Mouse (Mus musculus) midbrain, embryonic 15.5 days (tissue): ENCODE data around the gene Cmah. TPM values are rescaled to one million over a fixed set of nuclear protein-coding genes. Genes with fewer than 3 reads are reported as not detected.
A peak's percentile ranks its signal among the peaks of the same experiment; 100 is the strongest.
"Not testable (repeated sequence)": the region's sequence is repeated elsewhere in the genome, so short reads cannot be mapped to it uniquely, and the experiment has no call there.

ENCODE experiments used
- ATAC-seq: fragments of 200-750 bp; cut with Nextera tagmentation; replicated peaks from 2 replicates; pipeline ENCODE4 v1.8.0; 2017; ENCODE audit warnings: moderate TSS enrichment
- H3K27ac ChIP-seq: fragments of 300-500 bp; sonication (generic); 2 replicates; pipeline ENCODE4 v1.5.1; 2015; ENCODE audit warnings: mild to moderate bottlenecking, inconsistent platforms
- H3K27me3 ChIP-seq: fragments of 300-500 bp; sonication (generic); replicated peaks from 2 replicates; pipeline ENCODE4 v1.6.1; 2015; ENCODE audit warnings: inconsistent platforms
- H3K36me3 ChIP-seq: fragments of 300-500 bp; sonication (generic); replicated peaks from 2 replicates; pipeline ENCODE4 v1.6.1; 2015; ENCODE audit warnings: inconsistent platforms
- H3K4me1 ChIP-seq: fragments of 300-500 bp; sonication (generic); 2 replicates; pipeline ENCODE4 v1.6.1; 2015; ENCODE audit warnings: inconsistent platforms
- H3K4me2 ChIP-seq: fragments of 300-500 bp; sonication (generic); 2 replicates; pipeline ENCODE4 v1.6.1; 2015; ENCODE audit warnings: inconsistent platforms, mild to moderate bottlenecking, moderate library complexity
- H3K4me3 ChIP-seq: fragments of 300-500 bp; sonication (generic); 2 replicates; pipeline ENCODE4 v1.5.1; 2015; ENCODE audit warnings: mild to moderate bottlenecking, inconsistent platforms
- H3K9ac ChIP-seq: fragments of 300-500 bp; sonication (generic); 2 replicates; pipeline ENCODE4 v1.6.1; 2015; ENCODE audit warnings: mild to moderate bottlenecking, inconsistent platforms
- H3K9me3 ChIP-seq: fragments of 300-500 bp; sonication (generic); 2 replicates; pipeline ENCODE4 v1.6.1; 2016; ENCODE audit warnings: inconsistent platforms
- WGBS: fragments of 180-500 bp; shearing (Covaris S2); methylation state at CpG from one replicate; pipeline ENCODE4 v1.1.7; 2015; ENCODE audit warnings: mixed read lengths; 5-methylcytosine and 5-hydroxymethylcytosine counted together
- polyA plus RNA-seq: library from polyadenylated mRNA; unstranded; fragments of >200 nt; fragmentation: Nextera tagmentation; extraction: Ambion mirVana; gene quantifications from 2 replicates; pipeline ENCODE4 v1.2.1, GENCODE M21; 2015

The Cmah gene
- polyA plus RNA-seq, 1 experiment from 2014 or later: 0.18 TPM

DNA sequence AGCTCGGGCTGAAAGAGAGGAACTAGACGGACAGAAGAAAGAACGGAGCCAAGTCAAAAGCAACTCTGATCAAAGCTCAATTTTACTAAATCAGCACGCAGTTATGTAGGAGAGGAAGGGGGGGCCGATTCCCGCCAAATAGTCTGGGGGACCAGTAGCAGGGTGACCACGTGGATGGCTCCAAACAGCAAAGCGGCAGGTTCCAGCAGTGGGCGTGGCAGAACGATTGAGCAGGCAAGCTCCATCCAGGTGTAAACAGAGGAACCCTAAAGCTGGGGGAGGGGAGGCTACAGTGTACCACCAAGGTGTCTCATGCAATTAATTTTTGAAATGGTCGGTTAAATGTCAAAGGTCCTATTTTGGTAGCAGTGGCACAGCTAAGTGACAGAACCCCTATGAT, 74.6 kb downstream of the Cmah start:
- Histone ChIP-seq H3K4me3 (0 out of 2 replicates have a peak overlapping the region, but pooled peaks have one; percentile 9), H3K4me2 (peak overlapping the region; percentile 39)
- not testable (repeated sequence) for H3K4me1 ChIP-seq, H3K27ac ChIP-seq, H3K27me3 ChIP-seq, H3K36me3 ChIP-seq, ATAC-seq, H3K9me3 ChIP-seq, H3K9ac ChIP-seq
- WGBS: 23% methylated on average over 11 of the region's 11 CpGs

DNA sequence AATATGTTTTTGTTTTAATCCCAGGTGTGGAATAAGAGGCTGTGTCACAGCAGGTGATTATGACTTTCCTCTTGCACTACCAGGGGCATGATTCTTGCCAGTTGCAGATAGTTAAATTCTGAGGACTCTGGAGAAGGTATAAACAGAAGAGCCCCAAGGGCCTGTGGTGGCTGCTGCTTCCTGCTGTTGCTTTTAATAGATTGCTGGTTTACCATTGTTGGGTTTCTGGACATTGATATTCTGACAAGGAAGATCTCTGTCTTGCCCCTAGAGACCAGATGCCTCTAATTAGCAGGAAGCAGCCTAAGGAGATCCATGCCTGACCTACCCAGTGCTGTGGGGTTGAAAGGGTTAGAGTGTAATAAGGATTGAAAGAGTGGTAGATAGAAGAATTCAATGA, 75.8 kb downstream of the Cmah start:
- Histone ChIP-seq H3K27me3 (no peaks in the 10 kb centered on the region), H3K9ac (no peak overlapping the region)

DNA sequence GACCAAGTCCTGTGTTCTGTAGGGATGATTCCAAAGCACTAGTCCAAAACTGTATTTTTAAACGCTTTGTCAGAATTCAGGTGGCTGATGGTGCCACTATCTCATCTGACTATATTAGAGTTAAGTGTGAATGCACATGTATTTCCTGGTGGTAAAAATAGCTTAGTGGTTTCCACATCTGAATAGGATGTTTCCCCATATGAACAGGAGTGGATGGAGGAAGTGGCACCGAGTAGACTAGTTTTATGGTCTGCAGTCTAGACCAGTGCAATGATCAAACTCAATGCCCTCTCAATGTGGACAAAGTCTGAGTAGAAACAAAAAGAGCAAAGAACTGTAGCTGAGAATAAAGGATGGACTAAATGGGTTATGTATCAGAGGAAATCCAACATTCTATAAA, 79.6 kb downstream of the Cmah start:
- Histone ChIP-seq H3K9ac (no peak overlapping the region), H3K36me3 (no peaks in the 10 kb centered on the region), H3K27ac (no peak overlapping the region), H3K9me3 (no peaks in the 10 kb centered on the region), H3K4me2 (no peak overlapping the region), H3K27me3 (no peaks in the 10 kb centered on the region), H3K4me3 (no peak overlapping the region), H3K4me1 (no peaks in the 10 kb centered on the region)
- no peak for ATAC-seq
- 91% methylated on average over 2 of the region's 2 CpGs for WGBS

More for the DNA sequence above, 75.8 kb downstream of the Cmah start:
- no peak overlapping the region for H3K27ac ChIP-seq
- H3K36me3 ChIP-seq: no peaks in the 10 kb centered on the region
- no peak overlapping the region for H3K4me2 ChIP-seq
- ATAC-seq: no peak
- no peak overlapping the region for H3K4me3 ChIP-seq
- H3K4me1 ChIP-seq: no peaks in the 10 kb centered on the region
- no peaks in the 10 kb centered on the region for H3K9me3 ChIP-seq

DNA sequence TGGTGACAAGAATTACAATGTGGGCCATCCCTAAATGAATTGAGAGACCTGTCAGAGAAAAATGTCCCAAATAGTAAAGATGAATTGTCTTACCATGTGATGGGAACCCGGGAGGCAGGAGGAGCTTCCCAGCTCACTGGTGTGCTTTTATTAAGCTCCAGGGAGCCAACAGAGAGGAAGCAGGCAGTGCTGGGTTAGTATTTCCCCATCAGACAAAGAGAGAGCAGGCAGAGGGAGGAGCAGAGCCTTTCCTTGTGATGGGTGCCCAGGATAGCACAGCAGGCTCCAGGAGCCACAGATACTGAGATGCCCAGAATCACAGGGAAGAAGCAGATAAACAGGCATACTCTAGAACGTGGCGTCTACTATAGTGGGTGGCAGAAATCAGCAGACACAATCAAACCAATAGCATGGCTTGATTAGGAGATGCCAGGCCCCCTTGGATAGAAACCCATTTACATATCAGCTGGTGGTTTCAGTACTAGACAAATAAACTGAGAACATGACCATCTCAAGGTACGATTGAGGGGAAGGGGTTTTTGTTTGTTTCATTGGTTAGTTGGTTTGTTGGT, 87.5 kb downstream of the Cmah start:
- Histone ChIP-seq H3K36me3 (no peaks in the 10 kb centered on the region), H3K9ac (no peak overlapping the region), H3K4me2 (no peak overlapping the region), H3K4me3 (no peak overlapping the region), H3K27me3 (no peaks in the 10 kb centered on the region), H3K4me1 (no peaks in the 10 kb centered on the region), H3K27ac (no peak overlapping the region), H3K9me3 (no peaks in the 10 kb centered on the region)
- no peak for ATAC-seq
- 55% methylated on average over 4 of the region's 4 CpGs for WGBS

DNA sequence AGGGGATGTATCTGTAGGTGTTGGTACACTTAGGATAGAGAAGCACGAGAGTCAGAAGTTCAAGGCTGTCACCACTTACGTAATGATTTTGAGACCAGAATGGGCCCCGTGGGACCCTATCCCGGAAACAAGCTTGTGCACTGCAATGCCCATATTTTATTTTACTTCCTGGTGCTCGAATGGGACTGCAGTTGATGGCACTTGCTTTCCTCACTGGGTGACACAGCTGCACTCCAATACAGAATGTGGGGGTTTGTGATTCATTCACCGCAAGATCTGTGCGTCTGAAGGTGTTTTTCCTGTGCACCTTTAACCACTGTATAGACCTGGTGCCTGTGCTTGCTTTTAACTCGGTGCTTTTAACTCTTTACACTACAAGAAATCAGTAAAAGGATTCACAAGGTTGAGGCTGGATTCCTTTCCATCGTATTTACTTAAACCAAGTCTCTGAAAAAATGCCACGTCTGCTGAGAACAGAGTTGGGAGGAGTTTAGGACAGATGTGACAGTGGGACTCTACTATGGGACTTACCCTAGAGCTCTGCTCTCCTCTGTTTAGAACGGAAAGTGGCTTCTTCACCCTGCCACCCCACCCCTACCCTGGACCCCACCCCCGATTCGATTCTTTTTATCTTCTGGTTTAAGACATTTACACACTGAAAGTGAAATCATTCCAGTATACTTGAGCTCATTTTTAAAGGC, 88.5 kb downstream of the Cmah start:
- no peak for ATAC-seq
- Histone ChIP-seq H3K4me2 (no peak overlapping the region), H3K9me3 (no peaks in the 10 kb centered on the region), H3K36me3 (no peaks in the 10 kb centered on the region), H3K27me3 (no peaks in the 10 kb centered on the region), H3K4me1 (no peaks in the 10 kb centered on the region), H3K27ac (no peak overlapping the region), H3K4me3 (no peak overlapping the region), H3K9ac (no peak overlapping the region)
- 87% methylated on average over 13 of the region's 13 CpGs for WGBS

DNA sequence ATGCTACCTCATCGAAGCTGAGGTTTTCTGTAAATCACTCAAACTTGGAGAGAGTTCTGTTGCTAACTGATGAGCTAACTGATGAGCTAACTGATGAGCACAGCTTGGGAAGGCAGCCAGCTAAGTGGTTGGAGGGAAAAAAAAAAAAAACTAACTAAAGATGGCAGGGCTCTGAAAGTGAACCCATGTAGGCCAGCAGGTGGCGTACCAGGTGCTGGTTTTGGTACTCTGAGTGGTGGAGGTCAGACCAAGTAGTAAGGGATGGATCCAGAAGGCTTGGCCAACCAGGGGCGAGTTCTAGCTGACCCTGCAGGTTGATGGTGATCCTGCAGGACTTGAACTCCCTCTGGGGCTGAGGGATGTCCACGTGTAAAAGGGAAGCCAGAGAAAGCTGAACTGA, 89.2 kb downstream of the Cmah start:
- Histone ChIP-seq H3K4me2 (no peak overlapping the region), H3K4me3 (no peak overlapping the region), H3K36me3 (no peaks in the 10 kb centered on the region), H3K4me1 (no peaks in the 10 kb centered on the region), H3K27ac (no peak overlapping the region), H3K27me3 (no peaks in the 10 kb centered on the region), H3K9me3 (no peaks in the 10 kb centered on the region), H3K9ac (no peak overlapping the region)
- WGBS: 54% methylated on average over 4 of the region's 4 CpGs
- no peak for ATAC-seq

DNA sequence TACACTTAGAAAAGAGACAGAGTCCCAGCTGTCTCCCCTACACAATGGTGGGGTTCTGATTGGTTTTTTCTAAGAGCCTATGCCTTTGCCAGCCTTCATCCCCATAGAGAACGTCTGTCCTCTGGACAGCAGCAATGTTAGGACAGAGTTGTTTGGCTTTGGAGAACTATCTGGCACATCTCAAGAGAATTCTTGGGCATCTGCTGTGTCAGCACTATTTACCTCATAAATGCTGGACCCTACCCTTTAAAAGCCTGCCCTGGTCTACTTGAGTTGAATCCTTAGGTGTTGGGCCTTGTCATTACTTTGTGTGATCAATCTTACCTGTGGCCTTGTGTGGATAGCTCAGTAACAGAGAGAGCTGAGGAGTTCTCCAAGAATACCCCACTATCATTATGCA, 90.8 kb downstream of the Cmah start:
- Histone ChIP-seq H3K9ac (no peak overlapping the region), H3K27ac (no peak overlapping the region), H3K27me3 (no peaks in the 10 kb centered on the region), H3K9me3 (no peaks in the 10 kb centered on the region), H3K36me3 (no peaks in the 10 kb centered on the region), H3K4me1 (no peaks in the 10 kb centered on the region), H3K4me2 (no peak overlapping the region), H3K4me3 (no peak overlapping the region)
- 44% methylated on average over 1 of the region's 1 CpGs for WGBS
- ATAC-seq: no peak

DNA sequence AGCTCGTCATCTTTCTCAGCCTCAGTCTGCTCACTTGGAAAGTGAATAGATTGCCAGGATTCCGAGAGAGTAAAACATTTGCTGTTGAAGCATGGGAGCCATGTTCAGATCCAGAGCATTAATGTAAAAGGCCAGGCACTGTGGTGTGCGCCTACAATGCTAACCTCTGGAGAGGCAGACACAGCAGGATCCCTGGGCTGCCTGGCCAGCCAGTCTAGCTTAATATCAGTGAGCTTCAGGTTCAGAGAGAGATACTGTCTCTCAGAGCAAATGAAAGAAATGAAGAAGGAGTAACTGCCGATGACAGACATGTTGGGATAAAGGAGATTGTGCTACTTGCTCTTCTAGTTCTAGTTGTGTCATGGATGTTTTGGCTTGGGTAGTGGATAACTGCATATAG, 91.6 kb downstream of the Cmah start:
- Histone ChIP-seq H3K4me1 (no peaks in the 10 kb centered on the region), H3K27me3 (no peaks in the 10 kb centered on the region), H3K4me2 (no peak overlapping the region), H3K9me3 (no peaks in the 10 kb centered on the region), H3K9ac (no peak overlapping the region), H3K36me3 (no peaks in the 10 kb centered on the region), H3K27ac (no peak overlapping the region), H3K4me3 (no peak overlapping the region)
- ATAC-seq: no peak
- WGBS: 77% methylated on average over 4 of the region's 4 CpGs

DNA sequence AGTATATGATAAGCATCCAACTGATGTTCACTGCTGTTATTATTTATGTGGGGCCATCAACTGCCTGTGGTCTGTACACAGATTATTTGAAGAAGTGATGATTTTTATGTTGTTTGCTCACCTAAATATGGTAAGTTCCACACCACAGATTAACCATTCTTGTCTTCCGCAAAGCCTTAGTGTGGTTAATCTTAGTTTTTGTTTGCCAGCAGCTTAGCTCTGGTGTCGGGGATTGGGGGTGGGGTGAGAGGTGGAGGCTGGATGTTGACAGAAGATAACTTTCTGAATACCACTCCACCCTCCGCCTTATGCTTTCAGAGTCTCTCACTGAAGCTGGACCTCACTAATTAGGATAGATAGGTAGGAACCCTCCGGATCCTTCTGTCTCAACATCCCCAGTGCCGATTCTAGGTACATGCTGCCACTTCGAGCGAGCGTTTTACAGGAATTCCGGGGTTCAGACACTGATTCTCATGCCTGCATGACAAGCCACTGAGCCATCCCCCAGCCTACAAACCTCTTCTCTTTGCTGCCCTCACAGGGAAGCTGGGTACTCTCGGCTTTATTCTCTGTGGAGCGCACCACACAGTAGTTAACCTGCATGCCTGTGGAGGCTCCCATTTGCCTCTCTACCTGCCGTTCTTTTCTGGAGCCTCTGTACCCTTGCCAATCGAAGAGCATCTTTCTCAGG, 92.5 kb downstream of the Cmah start:
- Histone ChIP-seq H3K4me3 (no peak overlapping the region), H3K9ac (no peak overlapping the region), H3K9me3 (no peaks in the 10 kb centered on the region), H3K36me3 (no peaks in the 10 kb centered on the region), H3K27me3 (no peaks in the 10 kb centered on the region), H3K27ac (no peak overlapping the region), H3K4me2 (no peak overlapping the region), H3K4me1 (no peaks in the 10 kb centered on the region)
- 78% methylated on average over 13 of the region's 13 CpGs for WGBS
- no peak for ATAC-seq

DNA sequence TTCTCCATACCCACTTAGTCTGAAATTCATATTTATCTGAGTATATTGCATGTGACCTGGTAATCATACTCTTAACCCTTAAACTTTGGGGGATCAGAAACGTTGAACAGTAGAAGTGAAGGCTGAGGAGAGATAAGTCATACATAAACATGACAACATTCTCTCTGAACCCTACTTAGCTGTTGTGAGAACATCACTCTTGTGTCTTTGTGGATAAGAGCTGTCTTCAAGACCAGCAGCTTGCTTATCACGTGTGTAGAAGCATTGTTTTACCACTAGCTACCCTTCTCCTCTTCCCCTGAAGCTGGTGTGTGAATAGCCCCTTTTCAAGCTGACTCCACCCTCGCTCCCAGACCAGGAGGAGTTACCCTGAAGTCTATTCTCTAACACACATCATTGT, 94.8 kb downstream of the Cmah start:
- 62% methylated on average over 3 of the region's 3 CpGs for WGBS
- H3K9ac ChIP-seq: no peak overlapping the region
- no peaks in the 10 kb centered on the region for H3K27me3 ChIP-seq
- H3K4me3 ChIP-seq: no peak overlapping the region
- no peaks in the 10 kb centered on the region for H3K36me3 ChIP-seq
- no peak overlapping the region for H3K27ac ChIP-seq
- H3K4me1 ChIP-seq: no peaks in the 10 kb centered on the region
- H3K9me3 ChIP-seq: no peaks in the 10 kb centered on the region
- H3K4me2 ChIP-seq: no peak overlapping the region
- no peak for ATAC-seq

DNA sequence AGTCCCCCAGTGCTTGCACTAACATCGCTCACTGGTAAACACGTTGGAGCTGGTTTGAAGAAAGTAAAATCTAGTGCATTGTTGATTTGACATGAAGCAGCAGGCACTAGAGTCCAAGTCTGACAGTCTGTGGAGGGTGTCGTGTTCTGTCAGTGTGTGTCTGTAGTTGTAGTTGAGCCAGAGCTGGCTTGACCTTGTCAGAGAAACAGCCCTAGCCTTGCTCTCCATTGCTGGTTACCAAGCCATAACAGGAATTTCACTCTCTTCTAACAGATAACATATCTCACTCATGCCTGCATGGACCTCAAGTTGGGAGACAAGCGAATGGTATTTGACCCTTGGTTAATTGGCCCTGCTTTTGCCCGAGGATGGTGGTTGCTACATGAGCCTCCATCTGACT, 103.0 kb downstream of the Cmah start:
- Histone ChIP-seq H3K4me1 (no peaks in the 10 kb centered on the region), H3K36me3 (no peaks in the 10 kb centered on the region), H3K27me3 (no peaks in the 10 kb centered on the region), H3K27ac (no peak overlapping the region), H3K4me2 (no peak overlapping the region), H3K9me3 (no peaks in the 10 kb centered on the region), H3K9ac (no peak overlapping the region), H3K4me3 (no peak overlapping the region)
- ATAC-seq: no peak
- 85% methylated on average over 5 of the region's 5 CpGs for WGBS

DNA sequence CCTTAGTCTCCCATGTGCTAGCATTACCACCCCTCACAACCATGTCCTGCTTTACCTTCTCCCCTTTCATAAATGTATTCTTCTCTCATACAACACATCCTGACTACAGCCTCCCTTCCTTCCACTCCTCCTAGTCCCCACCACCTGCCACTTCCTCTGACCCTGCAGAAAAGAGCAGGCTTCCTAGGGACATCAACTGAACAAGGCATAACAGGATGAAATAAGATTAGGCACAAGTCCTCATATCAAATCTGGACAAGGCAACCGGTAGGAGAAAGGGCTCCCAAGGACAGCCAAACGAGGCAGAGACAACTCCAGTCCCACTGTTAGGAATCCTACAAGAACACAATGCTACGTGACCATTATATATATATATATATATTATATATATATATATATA, 104.4 kb downstream of the Cmah start:
- H3K36me3 ChIP-seq: no peaks in the 10 kb centered on the region
- H3K4me2 ChIP-seq: no peak overlapping the region
- no peak overlapping the region for H3K27ac ChIP-seq
- H3K27me3 ChIP-seq: no peaks in the 10 kb centered on the region
- H3K9ac ChIP-seq: no peak overlapping the region
- 76% methylated on average over 3 of the region's 3 CpGs for WGBS
- H3K9me3 ChIP-seq: no peaks in the 10 kb centered on the region
- no peaks in the 10 kb centered on the region for H3K4me1 ChIP-seq
- ATAC-seq: no peak
- no peak overlapping the region for H3K4me3 ChIP-seq

DNA sequence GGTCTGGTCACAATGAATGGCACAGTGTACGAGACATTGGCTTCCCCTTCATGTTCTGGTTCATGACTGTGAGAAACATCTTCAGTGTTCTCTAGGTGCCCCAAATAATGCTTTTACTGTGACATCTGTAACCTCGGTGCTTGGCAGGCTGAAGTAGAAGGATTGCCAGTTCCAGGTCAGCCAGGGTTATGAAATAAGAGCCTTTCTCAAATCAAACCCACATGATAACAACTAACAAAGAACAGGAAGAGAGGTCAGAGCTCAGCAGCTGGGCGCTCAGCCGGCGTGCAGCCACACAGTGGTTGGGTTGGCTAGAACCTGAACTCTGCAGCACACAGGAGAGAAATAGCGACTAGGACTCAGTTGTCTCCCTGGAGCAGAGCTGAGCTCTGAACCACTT, 115.1 kb downstream of the Cmah start:
- no peaks in the 10 kb centered on the region for H3K9me3 ChIP-seq
- no peaks in the 10 kb centered on the region for H3K27me3 ChIP-seq
- no peaks in the 10 kb centered on the region for H3K4me1 ChIP-seq
- H3K4me3 ChIP-seq: no peak overlapping the region
- no peak overlapping the region for H3K9ac ChIP-seq
- no peaks in the 10 kb centered on the region for H3K36me3 ChIP-seq
- no peak overlapping the region for H3K4me2 ChIP-seq
- H3K27ac ChIP-seq: no peak overlapping the region
- 83% methylated on average over 6 of the region's 6 CpGs for WGBS
- ATAC-seq: no peak
